Mouse (Mus musculus): ENCODE results near the gene Itpripl2. TPM values are rescaled to one million over a fixed set of nuclear protein-coding genes. Genes with fewer than 3 reads are reported as not detected.

Gene Itpripl2
- polyA plus RNA-seq (2012; ENCODE audit: insufficient read depth, insufficient read length, low replicate concordance, missing spikeins), result not detected in 2 replicates

DNA sequence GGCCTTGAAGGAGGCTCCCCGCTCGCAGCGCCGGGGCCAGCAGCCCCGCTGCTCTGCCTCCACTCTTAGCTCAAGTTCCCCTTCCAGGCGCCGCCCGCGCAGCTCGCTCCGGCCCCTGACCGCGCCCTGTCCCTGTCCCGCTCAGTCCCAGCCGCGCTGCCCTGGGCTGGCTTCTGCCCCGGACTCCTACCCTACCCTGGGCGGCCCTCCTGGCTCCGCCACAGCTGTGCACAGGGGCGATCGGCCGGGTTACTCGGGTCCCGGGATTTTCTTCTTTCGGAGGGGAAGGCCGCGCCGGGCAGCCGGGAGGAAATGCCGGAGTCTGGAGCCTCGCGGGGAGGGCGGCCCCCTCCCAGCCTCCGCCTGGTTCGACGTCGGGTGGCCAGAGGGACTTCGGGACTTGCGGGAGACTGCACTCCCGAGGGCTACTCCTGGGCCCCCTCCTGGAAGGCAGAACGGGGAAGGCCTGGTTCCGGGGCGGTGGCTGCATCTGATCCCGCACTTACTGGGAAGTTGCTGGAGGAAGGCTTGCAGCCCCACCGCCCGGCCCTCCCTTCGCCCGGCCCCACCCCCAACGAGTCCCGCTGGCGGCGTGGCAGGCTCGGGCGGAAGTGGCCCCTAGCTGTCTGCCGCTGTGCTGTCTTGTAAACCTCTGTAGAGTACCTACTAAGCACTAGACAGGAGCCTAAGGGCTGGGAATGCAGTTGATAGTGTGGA is at the start of gene Itpripl2:
Gene Itpripl2 (minus strand): TSS at position 545 of the 717 bp plus-strand sequence.
- no peak within 1 kb of the TSS; the same call in 1 of the 2 replicates for H3K27ac ChIP-seq (ENCODE audit: insufficient read depth, low read depth, low read length)

DNA sequence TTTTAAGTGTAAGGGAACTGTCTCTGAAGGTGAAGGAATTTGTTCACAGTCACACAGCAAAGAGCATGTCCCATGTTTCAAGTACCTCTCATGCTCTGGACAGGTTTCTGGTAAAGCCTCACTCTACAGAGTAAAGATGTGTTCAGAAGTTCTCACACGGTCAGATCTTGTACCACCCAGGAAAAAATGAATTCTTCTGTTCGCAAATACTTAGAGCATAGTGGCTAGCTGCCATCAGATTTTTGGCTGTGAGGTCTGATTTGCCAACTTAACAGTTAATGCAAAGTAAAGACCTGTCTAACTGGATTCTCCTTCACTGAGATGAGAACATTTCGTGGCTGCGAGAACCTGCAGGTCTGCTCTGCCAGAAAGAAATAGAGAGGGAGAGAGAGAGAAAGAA is 43.3 kb upstream of the Itpripl2 start:
- no peaks in the 10 kb centered on the region for H3K4me1 ChIP-seq (ENCODE audit: control insufficient read depth, insufficient read depth, low read length)
- no peak overlapping the region for H3K27ac ChIP-seq (ENCODE audit: insufficient read depth, low read depth, low read length)
- no peak overlapping the region for H3K4me3 ChIP-seq (ENCODE audit: insufficient read depth, low read depth, low read length)
- TF ChIP-seq CTCF (IDR thresholded peaks at IDR 0.05; ENCODE audit: insufficient read depth, low read depth, low read length) (no peak), POLR2A (IDR thresholded peaks at IDR 0.05; ENCODE audit: insufficient read depth, low read depth, low read length) (no peak)
- WGBS, result 82% methylated on average over 4 of the region's 4 CpGs

More for the DNA sequence above, at the start of gene Itpripl2:
- peaks cover 17% of the 10 kb centered on the region for H3K4me1 ChIP-seq (ENCODE audit: control insufficient read depth, insufficient read depth, low read length)
- TF ChIP-seq POLR2A (IDR thresholded peaks at IDR 0.05; ENCODE audit: insufficient read depth, low read depth, low read length), result no peak
- peak within 1 kb of the TSS; percentile 44 for H3K4me3 ChIP-seq (ENCODE audit: insufficient read depth, low read depth, low read length)
- 1% methylated on average over 55 of the region's 55 CpGs for WGBS

DNA sequence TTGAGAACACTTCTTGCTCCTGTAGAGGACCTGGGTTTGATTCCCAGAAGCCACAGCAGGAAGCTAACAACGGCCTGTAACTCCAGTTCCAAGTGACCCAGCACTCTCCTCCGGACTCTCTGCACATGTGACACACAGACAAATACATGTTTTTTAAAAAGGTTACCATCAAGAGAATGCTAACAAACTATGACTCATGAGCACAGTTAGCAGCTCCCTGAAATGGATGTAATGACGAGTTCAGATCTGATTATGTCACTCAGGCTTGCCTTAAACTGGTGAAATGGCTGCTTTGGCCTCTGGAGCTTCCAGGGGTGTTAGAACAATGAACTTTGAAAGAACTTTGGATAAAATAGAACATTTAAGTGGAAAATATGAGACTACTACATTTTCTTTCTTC is 42.6 kb upstream of the Itpripl2 start:
- no peaks in the 10 kb centered on the region for H3K4me1 ChIP-seq (ENCODE audit: control insufficient read depth, insufficient read depth, low read length)
- no peak overlapping the region for H3K4me3 ChIP-seq (ENCODE audit: insufficient read depth, low read depth, low read length)
- 64% methylated on average over 3 of the region's 3 CpGs for WGBS
- no peak overlapping the region for H3K27ac ChIP-seq (ENCODE audit: insufficient read depth, low read depth, low read length)
- no peak for TF ChIP-seq POLR2A (IDR thresholded peaks at IDR 0.05; ENCODE audit: insufficient read depth, low read depth, low read length)
- TF ChIP-seq CTCF (IDR thresholded peaks at IDR 0.05; ENCODE audit: insufficient read depth, low read depth, low read length), result no peak

DNA sequence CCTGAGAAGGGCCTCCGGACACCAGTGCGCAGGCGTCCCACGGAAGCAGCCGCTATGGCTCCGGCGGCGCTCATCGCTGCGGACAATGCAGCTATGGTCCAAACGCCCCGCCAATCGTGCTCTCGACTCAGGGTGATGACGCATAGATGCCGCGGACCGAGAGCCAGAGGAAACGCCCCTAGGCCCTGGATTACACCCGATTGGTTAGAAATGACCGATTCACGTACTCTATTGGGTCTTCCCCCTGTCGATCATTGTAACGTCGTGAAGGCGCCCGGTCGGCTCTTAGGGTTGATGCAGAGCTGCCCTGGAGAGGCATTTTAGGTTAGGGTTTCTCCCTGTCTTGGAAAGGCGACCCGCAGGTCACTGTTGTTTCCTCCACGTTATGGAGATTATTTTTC is 41.4 kb upstream of the Itpripl2 start, which contains the start of gene Coq7:
Gene Coq7 (minus strand): TSS at position 179 of the 401 bp plus-strand sequence.
- Histone ChIP-seq H3K4me1 (ENCODE audit: control insufficient read depth, insufficient read depth, low read length) (no peaks in the 10 kb centered on the region), H3K27ac (ENCODE audit: insufficient read depth, low read depth, low read length) (peak within 1 kb of the TSS; percentile 99), H3K4me3 (ENCODE audit: insufficient read depth, low read depth, low read length) (peak within 1 kb of the TSS; percentile 88)
- WGBS, result under 1% methylated on average over 31 of the region's 31 CpGs
- peak; percentile 77 for TF ChIP-seq POLR2A (IDR thresholded peaks at IDR 0.05; ENCODE audit: insufficient read depth, low read depth, low read length)
- TF ChIP-seq CTCF (IDR thresholded peaks at IDR 0.05; ENCODE audit: insufficient read depth, low read depth, low read length), result no peak

DNA sequence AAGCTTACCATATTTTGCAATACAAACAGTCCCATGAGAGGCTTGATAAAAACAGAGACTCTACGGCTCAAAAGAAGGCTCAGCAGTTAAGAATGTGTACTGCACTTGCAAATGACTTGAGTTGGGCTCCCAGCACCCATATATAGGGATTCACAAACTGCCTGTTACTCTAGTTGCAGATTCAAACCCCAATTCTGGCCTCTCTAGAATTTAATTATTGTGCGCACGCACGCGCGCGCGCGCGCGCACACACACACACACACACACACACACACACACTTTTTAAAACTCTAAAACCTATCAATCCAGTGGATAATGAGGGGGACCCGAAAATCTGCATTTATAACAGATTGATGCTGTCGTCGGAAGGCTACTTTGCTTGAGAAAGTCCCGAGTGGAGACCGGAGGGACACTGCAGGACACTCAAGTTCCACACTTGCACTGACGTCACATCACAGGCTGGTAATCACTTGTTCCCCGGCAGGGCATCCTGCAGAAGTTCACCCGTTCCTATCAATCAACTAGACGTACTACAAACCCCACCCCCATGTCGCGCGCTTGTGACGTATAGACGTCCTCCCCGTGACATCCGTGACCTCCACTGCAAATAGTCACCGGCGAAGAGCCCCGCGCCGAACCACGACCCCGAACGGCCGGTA is 40.9 kb upstream of the Itpripl2 start:
- no peak for TF ChIP-seq POLR2A (IDR thresholded peaks at IDR 0.05; ENCODE audit: insufficient read depth, low read depth, low read length)
- TF ChIP-seq CTCF (IDR thresholded peaks at IDR 0.05; ENCODE audit: insufficient read depth, low read depth, low read length), result peak; percentile 10; the same call in 1 of the 2 replicates
- no peaks in the 10 kb centered on the region for H3K4me1 ChIP-seq (ENCODE audit: control insufficient read depth, insufficient read depth, low read length)
- peak overlapping the region; percentile 88 for H3K4me3 ChIP-seq (ENCODE audit: insufficient read depth, low read depth, low read length)
- H3K27ac ChIP-seq (ENCODE audit: insufficient read depth, low read depth, low read length), result peak overlapping the region; percentile 99
- under 1% methylated on average over 36 of the region's 36 CpGs for WGBS

DNA sequence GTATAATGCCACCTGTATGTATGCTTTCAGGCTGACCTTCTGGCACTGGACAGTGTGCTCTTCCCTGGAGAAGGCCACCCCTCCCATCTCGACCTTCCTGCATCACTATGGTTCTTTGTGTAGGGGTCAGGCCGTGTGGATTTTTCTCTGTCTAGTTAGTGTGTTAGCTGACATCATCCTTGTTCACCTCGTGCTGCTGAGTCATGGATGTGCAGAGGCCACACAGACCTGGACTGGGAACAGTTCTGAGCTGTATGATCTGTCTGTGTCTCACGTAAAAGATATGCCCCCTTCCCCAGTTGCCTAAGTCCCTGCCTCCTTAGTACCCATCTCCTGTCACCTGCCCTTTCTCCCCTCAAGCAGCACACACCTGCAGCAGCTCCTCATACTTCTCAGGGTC is 35.2 kb upstream of the Itpripl2 start:
- WGBS, result 90% methylated on average over 4 of the region's 4 CpGs
- Histone ChIP-seq H3K27ac (ENCODE audit: insufficient read depth, low read depth, low read length) (no peak overlapping the region), H3K4me3 (ENCODE audit: insufficient read depth, low read depth, low read length) (no peak overlapping the region), H3K4me1 (ENCODE audit: control insufficient read depth, insufficient read depth, low read length) (no peaks in the 10 kb centered on the region)
- TF ChIP-seq CTCF (IDR thresholded peaks at IDR 0.05; ENCODE audit: insufficient read depth, low read depth, low read length) (no peak), POLR2A (IDR thresholded peaks at IDR 0.05; ENCODE audit: insufficient read depth, low read depth, low read length) (no peak)

DNA sequence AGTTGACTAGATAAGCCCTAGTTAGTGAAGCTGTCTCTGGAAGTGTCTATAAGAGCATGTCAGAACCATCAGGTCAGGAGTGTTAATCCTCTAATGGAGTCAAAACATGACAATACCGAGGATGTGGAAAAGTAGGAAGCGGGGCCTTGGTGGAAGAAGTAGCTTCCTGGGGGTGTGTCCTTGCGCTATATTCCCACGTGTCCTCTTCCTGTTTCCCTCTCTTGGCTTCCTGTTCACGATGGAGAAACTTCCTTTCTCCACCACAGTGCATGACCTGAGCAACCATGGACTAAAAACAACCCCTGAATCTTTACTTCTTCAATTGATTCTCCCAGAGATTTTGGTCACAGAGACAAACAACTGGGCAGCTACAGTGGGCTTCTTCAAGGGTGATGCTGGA is 30.3 kb upstream of the Itpripl2 start:
- 76% methylated on average over 5 of the region's 5 CpGs for WGBS

DNA sequence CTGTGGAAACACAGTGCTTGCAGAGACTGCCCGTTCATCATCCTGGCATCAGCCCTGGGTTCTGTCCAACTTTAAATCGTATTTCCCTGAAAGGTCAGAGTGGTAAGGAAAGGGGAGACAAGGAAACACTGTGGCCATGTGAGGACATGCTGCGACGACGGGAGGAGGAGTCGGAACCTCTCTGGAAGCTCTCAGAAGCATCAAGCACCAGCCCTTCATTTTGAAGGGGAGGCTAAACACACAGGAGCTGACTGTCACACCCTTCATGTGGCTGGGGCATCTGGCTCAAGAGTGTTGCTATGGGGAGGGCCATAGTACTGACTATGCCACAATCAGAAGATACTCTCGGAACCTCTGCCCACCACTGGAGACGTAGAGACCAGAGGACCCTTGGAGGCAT is 27.9 kb upstream of the Itpripl2 start:
- TF ChIP-seq CTCF (IDR thresholded peaks at IDR 0.05; ENCODE audit: insufficient read depth, low read depth, low read length) (no peak), POLR2A (IDR thresholded peaks at IDR 0.05; ENCODE audit: insufficient read depth, low read depth, low read length) (no peak)
- Histone ChIP-seq H3K27ac (ENCODE audit: insufficient read depth, low read depth, low read length) (no peak overlapping the region), H3K4me1 (ENCODE audit: control insufficient read depth, insufficient read depth, low read length) (peaks cover 5% of the 10 kb centered on the region; the same call in 1 of the 2 replicates), H3K4me3 (ENCODE audit: insufficient read depth, low read depth, low read length) (no peak overlapping the region)
- 86% methylated on average over 8 of the region's 8 CpGs for WGBS

More for the DNA sequence above, 30.3 kb upstream of the Itpripl2 start:
- Histone ChIP-seq H3K4me1 (ENCODE audit: control insufficient read depth, insufficient read depth, low read length) (peaks cover 5% of the 10 kb centered on the region; the same call in 1 of the 2 replicates), H3K4me3 (ENCODE audit: insufficient read depth, low read depth, low read length) (no peak overlapping the region), H3K27ac (ENCODE audit: insufficient read depth, low read depth, low read length) (no peak overlapping the region)
- no peak for TF ChIP-seq POLR2A (IDR thresholded peaks at IDR 0.05; ENCODE audit: insufficient read depth, low read depth, low read length)
- TF ChIP-seq CTCF (IDR thresholded peaks at IDR 0.05; ENCODE audit: insufficient read depth, low read depth, low read length), result no peak

DNA sequence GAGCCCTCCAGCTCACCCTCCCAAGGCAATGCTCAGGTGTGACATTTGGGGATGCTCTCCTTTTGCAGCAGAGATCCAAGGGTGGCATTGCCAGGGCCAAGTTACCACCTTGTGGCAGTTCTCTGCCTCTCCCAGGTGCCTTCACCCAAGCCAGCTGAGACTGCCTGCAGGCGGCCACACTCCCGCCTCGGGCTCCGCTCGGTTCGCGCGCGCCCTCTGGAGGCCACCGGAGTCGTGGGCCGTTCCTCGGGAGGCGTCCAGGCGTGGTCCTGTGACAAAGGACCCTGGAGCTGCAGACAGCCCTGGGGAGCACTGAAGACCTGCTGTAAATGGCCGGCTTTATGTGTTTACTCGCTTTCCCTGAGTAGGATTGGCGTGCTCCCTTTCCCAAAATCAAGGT is 26.9 kb upstream of the Itpripl2 start:
- TF ChIP-seq CTCF (IDR thresholded peaks at IDR 0.05; ENCODE audit: insufficient read depth, low read depth, low read length) (peak; percentile 86), POLR2A (IDR thresholded peaks at IDR 0.05; ENCODE audit: insufficient read depth, low read depth, low read length) (no peak)
- H3K4me3 ChIP-seq (ENCODE audit: insufficient read depth, low read depth, low read length), result no peak overlapping the region
- 2% methylated on average over 18 of the region's 18 CpGs for WGBS

More for the DNA sequence above, 26.9 kb upstream of the Itpripl2 start:
- Histone ChIP-seq H3K4me1 (ENCODE audit: control insufficient read depth, insufficient read depth, low read length) (peaks cover 5% of the 10 kb centered on the region; the same call in 1 of the 2 replicates), H3K27ac (ENCODE audit: insufficient read depth, low read depth, low read length) (no peak overlapping the region)
